Mouse (Mus musculus) T-helper 1 cell (primary cell): Measurements from ENCODE around the gene Umps.

ENCODE experiments used
- in situ Hi-C: fragments of 300-600 bp; cut with MboI, MseI; formaldehyde crosslinking; loops from one replicate; pipeline ENCODE4 v1.15.1; 2025; ENCODE audit warnings: high pct_unique_total_duplicates

The Umps gene

GRCm38 (mm10) chr16:33966538-33967282, at the start of gene Umps:
TSS of gene Umps (minus strand) at chr16:33967038.
- in situ Hi-C loops = no loop called here

GRCm38 (mm10) chr16:34011991-34012845, 45.4 kb upstream of the Umps start:
- in situ Hi-C loops = no loop called here

GRCm38 (mm10) chr16:34009567-34009966, 42.7 kb upstream of the Umps start:
- in situ Hi-C loops = no loop called here

- in situ Hi-C loops = no loop called here
Observed at GRCm38 (mm10) chr16:34005986-34006385, 39.1 kb upstream of the Umps start.

DNA sequence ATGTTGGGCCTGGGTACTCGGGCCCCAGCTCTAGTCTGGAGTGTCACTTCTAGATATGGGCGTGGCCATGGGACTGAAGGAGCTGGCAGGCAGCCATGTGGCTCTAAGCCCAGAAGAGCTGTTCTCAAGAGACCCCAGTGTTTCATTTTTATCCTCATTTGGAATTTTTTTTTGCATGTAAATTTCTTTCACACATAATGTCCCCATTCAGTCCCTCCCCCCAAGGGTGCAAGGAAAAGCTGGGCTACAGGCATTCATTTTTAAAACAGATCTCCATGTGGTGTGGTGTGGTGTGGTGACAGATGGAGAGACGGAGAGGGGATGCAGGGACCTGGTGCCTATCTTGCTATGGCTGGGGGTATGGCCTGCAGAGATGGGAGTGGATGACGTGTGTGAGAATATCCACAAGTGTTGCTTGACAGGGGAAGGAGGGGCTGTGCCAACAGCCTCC, 37.3 kb upstream of the Umps start:
- in situ Hi-C loops = no loop called here

DNA sequence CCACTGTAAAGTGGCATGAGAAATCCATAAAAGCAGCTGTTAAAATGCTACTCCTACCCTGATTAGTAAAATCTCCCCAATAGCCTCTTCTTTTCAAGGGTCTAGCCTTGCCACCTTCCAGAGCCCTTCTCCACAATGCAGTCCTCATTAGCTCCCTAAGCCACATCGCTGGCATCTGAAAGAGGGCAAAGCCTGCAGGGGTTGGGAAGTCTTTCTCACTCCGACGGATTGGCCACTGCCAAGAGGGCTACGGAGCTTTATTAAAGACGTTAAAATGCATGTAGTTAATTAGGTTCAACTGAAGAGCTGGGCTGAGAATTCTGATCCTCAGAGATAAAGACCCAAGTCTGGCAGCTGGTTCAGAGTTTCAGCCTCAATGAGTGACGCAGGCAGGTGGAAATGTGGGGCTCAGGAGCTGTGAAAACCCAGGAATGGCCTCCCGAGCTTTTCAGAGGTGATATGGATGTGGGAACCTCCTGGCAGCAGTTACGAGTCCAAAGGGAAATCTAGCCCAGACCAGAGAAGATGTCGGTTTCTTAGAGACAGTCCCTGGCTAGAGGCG, 36.8 kb upstream of the Umps start:
- in situ Hi-C loops = no loop called here

DNA sequence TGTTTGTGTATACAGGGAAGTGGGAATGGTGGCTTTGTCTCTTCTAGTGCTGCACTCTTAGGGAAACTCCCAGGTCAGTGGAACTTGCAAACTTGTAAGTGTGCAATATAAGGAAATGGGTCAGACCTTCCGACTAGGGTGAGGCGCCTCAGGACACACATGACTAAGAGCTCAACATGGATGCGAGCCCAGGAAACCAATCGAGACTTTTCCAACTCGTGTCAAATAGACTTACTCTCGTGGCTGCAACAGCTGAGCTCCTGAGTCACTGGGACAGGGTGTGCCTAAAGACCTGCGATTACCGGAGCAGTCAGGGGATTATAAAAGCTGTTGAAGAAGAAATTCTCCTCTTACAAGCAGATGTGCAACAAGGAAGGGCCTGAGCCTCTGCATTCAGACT, 33.9 kb upstream of the Umps start:
- in situ Hi-C loops = no loop called here

- in situ Hi-C loops = loop anchor here (5.0 kb wide), 1 partner anchor 118 kb away; no protein-coding TSS in a partner anchor
Observed at GRCm38 (mm10) chr16:33999388-33999787, 32.5 kb upstream of the Umps start.

DNA sequence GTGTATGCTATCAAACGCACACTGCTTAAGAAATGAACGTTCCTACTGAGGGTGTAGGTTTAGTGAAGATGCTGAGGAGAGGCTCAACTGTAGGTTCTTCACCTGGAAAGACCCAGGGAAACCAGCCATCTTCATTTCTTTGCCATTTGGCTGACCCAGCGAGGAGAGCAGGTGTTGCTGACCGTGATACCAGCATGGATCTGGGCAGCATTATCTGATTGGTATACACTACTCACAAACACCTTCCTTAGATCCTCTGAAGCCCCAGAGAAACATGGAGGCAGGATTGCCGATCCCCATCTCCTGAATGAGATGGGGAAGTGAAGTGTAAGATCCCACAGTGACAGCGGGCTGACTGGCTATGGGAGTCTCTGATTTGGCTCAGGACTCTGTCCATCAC, 31.2 kb upstream of the Umps start:
- in situ Hi-C loops = loop anchor here (5.0 kb wide), 1 partner anchor 119 kb away; no protein-coding TSS in a partner anchor

DNA sequence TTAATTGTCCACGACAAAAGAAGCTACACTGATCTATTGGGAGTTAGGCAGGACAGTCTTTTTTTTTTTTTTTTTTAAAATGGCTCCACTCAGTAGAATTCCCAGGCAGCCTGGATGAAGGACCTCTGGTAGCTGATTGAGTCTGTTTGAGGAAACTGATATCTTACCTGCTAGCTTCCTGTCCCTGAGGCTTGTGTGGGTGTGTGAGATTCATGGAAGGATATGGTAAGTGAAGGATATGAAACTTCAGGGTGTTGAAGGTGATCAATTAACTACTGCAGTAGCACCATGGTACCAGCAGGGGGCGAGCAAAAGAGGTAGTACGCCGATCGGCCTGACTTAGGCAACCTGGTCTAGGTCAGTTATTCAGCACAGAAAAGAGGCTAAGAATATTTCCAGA, 29.2 kb upstream of the Umps start:
- in situ Hi-C loops = loop anchor here (5.0 kb wide), 1 partner anchor 121 kb away; no protein-coding TSS in a partner anchor

GRCm38 (mm10) chr16:33995496-33995895, 28.7 kb upstream of the Umps start:
- in situ Hi-C loops = loop anchor here (5.0 kb wide), 1 partner anchor 122 kb away; no protein-coding TSS in a partner anchor

DNA sequence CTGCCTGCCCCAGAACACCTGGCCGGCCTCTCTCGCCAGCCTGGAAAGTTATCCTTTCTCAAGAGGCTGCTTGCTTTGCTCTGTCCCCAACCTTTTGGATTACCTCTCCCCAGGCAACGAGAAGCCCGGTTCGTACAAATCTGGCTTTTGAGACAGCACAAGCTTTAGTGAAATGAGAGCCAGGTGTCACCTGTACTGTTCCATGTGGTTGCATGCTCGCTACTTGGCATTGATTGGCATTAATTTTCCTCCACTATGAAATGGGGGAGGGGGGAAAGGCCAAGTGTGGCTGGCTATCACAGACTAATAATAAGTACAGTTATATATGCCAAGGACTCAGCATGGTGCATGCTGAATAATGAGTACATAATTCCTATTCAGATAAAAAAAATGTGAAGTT, 27.5 kb upstream of the Umps start:
- in situ Hi-C loops = no loop called here

DNA sequence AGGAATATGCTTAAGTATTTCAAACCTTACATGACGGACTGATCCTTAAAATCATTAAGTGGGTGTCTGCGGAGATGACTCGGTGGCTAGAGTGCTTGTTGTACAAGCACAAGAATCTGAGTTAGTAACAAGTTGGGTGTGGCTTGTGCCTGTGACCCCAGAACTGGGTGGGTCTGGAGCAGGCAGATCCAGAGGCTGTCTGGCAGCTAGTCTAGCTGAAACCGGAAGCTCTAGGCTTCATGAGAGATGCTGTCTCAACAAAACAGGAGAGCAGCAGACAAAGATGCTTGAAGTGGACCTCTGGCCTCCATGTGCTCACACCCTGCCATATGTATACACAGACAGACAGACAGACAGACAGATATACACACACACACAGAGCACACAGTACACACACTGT, 23.9 kb upstream of the Umps start:
- in situ Hi-C loops = no loop called here

GRCm38 (mm10) chr16:33989106-33989505, 22.3 kb upstream of the Umps start:
- in situ Hi-C loops = no loop called here

DNA sequence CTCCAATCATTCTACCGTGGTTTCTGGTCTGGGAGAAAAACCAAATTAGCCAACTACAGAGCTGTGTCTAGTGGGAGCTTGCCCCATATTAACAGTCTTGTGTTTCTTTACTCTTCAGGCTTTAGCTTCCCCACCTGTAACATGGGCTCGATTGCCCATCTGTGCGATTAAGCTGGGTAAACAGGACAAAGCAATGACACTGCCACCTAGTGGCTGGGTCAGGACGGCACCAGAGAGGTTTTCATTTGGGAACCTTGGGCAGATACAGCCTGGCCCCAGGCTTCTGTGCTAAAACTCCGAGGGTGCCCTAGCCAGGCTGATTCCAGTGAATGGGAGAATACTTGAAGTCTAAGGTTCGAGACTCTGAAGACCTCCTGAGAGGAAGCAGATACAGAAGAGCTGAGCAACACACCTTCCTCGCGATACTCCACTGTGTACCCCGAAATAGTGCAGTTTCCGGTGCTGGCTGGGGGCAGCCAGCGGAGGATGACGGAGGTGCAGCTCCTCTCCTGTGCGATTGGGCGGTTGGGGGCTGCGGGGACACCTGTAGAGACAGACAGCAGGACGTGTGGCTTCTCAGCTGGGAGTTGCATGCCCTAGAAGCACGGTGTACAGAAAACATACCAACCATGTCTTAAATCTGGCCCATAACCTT, 21.6 kb upstream of the Umps start:
- in situ Hi-C loops = no loop called here

DNA sequence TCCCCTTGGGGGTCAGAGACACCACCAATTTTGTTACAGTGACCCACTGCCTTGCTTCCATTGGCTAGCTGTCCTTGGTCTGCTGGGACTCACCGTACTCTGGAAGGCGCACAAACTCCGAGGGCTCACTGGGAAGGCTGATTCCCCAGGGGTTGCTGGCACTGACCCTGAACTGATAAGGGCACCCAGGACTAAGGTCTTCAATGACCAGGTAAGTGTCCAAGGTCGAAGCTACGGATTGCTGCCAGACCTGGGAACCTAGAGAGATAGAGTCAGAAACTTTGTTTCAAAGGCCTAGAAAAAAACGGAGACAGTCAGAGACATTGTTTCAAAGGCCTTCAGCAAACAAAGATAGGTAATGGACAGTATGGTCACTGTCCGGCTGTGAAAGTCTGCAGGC, 20.2 kb upstream of the Umps start:
- in situ Hi-C loops = no loop called here

GRCm38 (mm10) chr16:33985372-33985771, 18.5 kb upstream of the Umps start:
- in situ Hi-C loops = no loop called here

GRCm38 (mm10) chr16:33983712-33984111, 16.9 kb upstream of the Umps start:
- in situ Hi-C loops = no loop called here

DNA sequence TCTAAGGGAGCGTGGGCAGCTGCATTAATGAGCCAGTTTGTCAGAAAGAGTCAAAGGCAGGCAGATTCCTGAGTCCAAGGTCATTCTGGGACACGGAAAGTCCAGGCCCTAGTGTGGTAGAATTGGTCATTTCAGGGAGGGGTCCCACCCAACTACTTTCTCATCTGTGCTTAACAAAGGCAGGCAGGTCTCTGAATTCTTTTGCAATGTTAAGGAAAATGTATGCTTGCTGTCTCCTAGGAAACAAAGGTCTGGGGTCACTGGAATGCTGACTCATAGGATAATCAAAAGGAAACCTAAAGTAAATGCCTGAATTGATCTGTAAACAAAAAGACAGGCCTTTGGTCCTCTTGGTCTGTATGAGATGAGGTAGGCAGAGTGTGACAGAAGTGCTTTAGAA, 13.0 kb upstream of the Umps start:
- in situ Hi-C loops = no loop called here

DNA sequence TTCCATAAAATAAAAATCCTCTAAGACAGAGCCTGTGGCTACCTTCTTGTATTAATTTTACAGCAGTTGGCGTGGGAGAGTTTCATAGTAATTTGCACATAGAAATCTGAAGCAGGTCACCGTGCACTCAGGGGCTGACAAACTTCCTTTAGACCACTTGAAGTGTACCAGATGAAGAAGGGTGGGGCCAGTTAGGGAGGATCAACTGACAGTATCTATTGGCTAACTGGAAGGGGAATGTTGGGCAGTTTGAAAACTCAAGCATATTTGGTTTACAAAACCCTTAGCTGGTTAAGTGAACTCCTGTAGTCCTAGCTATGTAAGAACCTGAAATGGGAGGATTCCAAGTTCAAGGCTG, 424 bp upstream of the Umps start:
- in situ Hi-C loops = no loop called here

DNA sequence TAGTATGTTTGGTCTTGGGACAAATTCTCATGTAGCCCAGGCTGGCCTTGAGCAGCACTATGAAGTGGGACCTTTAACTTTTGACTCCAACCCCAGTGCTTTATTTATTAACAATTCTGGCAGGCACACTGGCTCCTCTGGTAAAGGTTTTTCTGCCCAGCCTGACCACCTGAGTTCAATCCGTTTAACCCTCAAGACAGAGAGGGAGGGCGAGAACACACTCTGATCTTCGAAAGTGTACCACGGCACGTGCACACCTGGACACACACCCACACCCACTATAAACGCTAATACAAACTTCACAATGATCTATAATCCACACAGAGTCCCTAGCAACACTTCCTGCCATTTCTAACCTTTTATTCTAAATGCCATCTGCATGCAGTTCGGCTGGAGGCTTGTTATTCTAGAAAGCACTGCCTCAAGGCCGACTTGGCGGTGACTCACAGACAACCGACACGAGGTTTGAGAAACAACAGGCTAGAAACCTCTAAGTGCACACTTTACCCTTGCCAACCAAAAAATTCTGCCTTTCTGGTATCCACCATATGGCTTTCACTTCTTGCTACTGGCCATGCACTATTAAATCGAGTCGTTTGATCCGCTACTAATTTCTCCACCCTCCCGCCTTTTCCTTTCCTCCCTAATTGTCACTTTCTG, 830 bp downstream of the Umps start:
- in situ Hi-C loops = no loop called here
